Mouse (Mus musculus) lung, embryonic 16.5 days (tissue): Measurements from ENCODE around the gene Ipo9. TPM values are rescaled to one million over a fixed set of nuclear protein-coding genes. Genes with fewer than 3 reads are reported as not detected.

Experiments
- ATAC-seq: fragments of 200-750 bp; cut with Nextera tagmentation; 2 replicates; pipeline ENCODE4 v1.8.0; 2017; ENCODE audit warnings: low read depth, mild to moderate bottlenecking, moderate library complexity
- H3K27ac ChIP-seq: fragments of 300-500 bp; sonication (generic); 2 replicates; pipeline ENCODE4 v1.5.1; 2014; ENCODE audit warnings: mild to moderate bottlenecking, control low read depth, low read length
- H3K27me3 ChIP-seq: fragments of 300-500 bp; sonication (generic); 2 replicates; pipeline ENCODE4 v1.6.1; 2014; ENCODE audit warnings: low read depth, low read length, mixed read lengths; ENCODE audit not compliant: control insufficient read depth, insufficient read depth
- H3K36me3 ChIP-seq: fragments of 300-500 bp; sonication (generic); 2 replicates; pipeline ENCODE4 v1.6.1; 2014; ENCODE audit warnings: low read length; ENCODE audit not compliant: control insufficient read depth, insufficient read depth
- H3K4me1 ChIP-seq: fragments of 300-500 bp; sonication (generic); replicated peaks from 2 replicates; pipeline ENCODE4 v1.6.1; 2014; ENCODE audit warnings: low read length, mixed read lengths; ENCODE audit not compliant: control insufficient read depth, insufficient read depth
- H3K4me2 ChIP-seq: fragments of 300-500 bp; sonication (generic); 2 replicates; pipeline ENCODE4 v1.6.1; 2014; ENCODE audit warnings: low read depth, low read length, control low read depth
- H3K4me3 ChIP-seq: fragments of 300-500 bp; sonication (generic); 2 replicates; pipeline ENCODE4 v1.5.1; 2014; ENCODE audit warnings: mild to moderate bottlenecking, low read length, control low read depth
- H3K9ac ChIP-seq: fragments of 300-500 bp; sonication (generic); 2 replicates; pipeline ENCODE4 v1.6.1; 2014; ENCODE audit warnings: low read length, control low read depth
- H3K9me3 ChIP-seq: fragments of 300-500 bp; sonication (generic); 2 replicates; pipeline ENCODE4 v1.6.1; 2016; ENCODE audit warnings: low read length; ENCODE audit not compliant: control insufficient read depth
- WGBS: fragments of 180-500 bp; shearing (Covaris S2); extraction: QIAGEN DNeasy Blood & Tissue Kit; methylation state at CpG from one replicate; pipeline ENCODE4 v1.1.7; 2014; 5-methylcytosine and 5-hydroxymethylcytosine counted together
- polyA plus RNA-seq: library from polyadenylated mRNA; unstranded; fragments of >200 nt; fragmentation: Nextera tagmentation; extraction: Ambion mirVana; gene quantifications from 2 replicates; pipeline ENCODE4 v1.2.1, GENCODE M21; 2015

The Ipo9 gene
- polyA plus RNA-seq, 1 experiment from 2014 or later: 109 TPM

DNA sequence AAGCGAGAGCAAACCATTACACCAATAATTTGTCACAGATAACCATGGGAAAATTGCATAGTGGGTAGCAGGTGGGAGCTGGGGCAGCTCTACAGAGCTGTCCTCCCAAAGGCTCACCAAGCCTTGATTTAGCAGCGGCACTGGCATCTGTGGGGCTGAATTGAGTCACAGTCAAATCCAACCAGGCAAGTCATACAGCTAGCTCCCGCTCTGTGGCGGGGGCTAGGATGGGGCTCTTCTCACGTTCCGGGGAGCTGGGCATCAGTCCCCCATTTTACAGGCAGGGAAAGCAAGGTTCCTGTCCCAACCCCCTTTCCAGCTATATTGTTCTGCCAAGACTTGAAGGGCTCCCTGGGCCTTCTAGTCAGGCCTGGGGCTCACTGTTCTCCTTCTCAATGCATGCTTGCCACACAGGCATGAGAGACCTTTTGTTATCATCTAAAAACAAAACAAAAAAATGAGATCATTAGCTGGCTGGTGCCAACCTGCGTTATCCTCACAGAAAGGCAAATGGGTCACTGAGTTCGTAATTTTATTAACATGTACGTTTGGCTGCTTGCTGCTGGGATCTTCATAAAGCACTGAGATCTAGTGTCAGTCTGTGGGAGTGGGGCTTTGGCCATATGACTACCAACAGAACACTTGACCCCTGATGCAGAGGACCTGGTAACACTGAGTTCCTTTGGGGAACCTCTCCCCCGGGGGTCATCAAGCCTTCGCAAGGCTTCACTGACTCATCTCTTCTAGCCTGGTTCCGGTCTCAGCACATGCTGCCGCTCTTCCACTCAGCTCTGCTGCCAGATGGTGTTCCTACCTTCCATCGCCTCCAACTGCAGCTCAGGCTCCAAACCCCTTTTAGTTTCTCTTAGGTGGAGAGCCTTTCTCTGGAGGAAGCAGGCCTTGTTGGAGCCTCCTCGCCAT lies 50.0 kb downstream of the Ipo9 start:
- peaks cover 18% of the 10 kb centered on the region for H3K36me3 ChIP-seq
- H3K4me1 ChIP-seq: peaks cover under 1% of the 10 kb centered on the region
- H3K4me2 ChIP-seq: no peak overlapping the region
- H3K4me3 ChIP-seq: no peak overlapping the region
- H3K9ac ChIP-seq: no peak overlapping the region
- H3K27me3 ChIP-seq: no peaks in the 10 kb centered on the region
- H3K9me3 ChIP-seq: no peaks in the 10 kb centered on the region
- no peak for ATAC-seq
- H3K27ac ChIP-seq: no peak overlapping the region
- 72% methylated on average over 15 of the region's 15 CpGs for WGBS

DNA sequence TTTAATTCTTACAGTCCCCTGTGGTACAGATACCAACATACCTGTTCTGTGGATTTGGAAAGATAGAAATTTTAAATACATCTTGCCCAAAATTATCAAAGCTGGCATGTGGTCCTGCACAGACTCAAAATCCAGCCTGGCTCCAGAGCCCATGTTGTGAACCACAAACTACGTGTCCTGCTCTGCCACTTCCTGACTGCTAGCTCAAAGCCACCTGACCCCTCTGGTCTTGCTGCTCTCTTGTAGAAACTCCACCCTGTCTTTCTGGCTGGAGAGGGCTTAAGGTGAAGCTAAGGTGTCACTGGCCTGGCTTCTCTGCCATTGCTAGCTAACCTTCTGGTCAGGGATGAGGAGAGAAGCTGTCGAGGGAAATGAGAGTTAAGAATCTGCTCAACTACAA lies 51.3 kb downstream of the Ipo9 start:
- no peak for ATAC-seq
- no peak overlapping the region for H3K9ac ChIP-seq
- H3K36me3 ChIP-seq: peaks cover 8% of the 10 kb centered on the region
- H3K4me1 ChIP-seq: peaks cover 6% of the 10 kb centered on the region
- no peak overlapping the region for H3K4me2 ChIP-seq
- 39% methylated on average over 2 of the region's 2 CpGs for WGBS
- H3K9me3 ChIP-seq: no peaks in the 10 kb centered on the region
- no peak overlapping the region for H3K4me3 ChIP-seq
- no peak overlapping the region for H3K27ac ChIP-seq
- no peaks in the 10 kb centered on the region for H3K27me3 ChIP-seq

DNA sequence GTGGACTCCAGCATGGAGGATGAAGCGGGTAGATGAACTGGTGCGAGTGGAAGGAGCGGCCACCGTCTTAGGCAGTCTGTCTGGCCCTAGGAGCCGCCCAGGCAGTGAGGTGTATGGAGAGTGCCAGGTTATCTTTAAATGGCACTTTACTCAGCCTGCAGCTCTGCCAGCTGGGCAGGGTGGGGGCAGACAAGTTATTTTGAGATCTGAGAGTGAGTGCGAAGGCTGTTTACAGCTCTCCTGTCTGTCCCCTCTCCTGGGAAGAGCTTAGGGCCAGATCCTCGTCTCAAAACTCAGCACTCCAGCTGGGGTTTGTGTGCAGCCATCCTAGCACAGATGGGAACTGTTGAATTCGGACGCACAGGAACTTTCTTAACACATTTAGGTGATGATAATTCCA lies 51.7 kb downstream of the Ipo9 start:
- ATAC-seq: no peak
- peaks cover 9% of the 10 kb centered on the region for H3K4me1 ChIP-seq
- no peak overlapping the region for H3K4me2 ChIP-seq
- no peaks in the 10 kb centered on the region for H3K9me3 ChIP-seq
- WGBS: 45% methylated on average over 9 of the region's 9 CpGs
- no peak overlapping the region for H3K27ac ChIP-seq
- H3K27me3 ChIP-seq: no peaks in the 10 kb centered on the region
- peaks cover 4% of the 10 kb centered on the region for H3K36me3 ChIP-seq
- no peak overlapping the region for H3K4me3 ChIP-seq
- no peak overlapping the region for H3K9ac ChIP-seq

DNA sequence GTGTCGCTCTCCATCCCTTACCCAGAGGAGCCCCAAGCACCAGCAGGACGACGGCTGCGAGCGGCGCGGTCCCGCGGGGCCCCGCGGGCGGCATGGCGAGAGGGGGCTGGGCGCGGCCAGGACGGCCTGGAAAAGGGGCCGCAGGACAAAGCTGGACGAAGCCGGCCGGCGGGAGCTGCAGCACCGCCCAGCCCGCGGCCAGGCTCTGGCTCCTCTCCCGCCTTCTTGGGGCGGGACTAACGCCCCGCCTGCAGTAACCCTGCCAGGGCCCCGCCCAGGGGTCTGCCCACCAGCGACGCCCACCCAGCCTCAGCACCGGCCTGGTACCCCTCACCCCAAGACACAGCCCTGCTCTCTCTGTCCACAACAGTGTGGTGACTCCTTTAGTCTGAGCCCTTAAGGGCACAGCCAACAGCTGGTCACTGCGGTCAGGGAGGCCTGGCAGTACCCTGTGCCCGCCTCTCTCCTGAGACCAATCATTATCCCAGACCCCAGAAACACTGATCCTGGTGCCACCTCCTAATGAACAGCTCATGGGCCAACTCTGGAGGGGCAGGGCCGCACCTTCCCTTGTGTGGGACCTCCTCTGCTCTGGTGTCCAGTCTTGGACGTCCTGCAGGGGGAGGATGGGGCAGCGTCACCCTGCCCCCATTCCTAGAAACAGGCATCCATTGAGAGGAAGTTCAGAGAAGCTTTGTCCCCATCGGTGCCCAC lies 55.3 kb downstream of the Ipo9 start, which contains the start of gene Shisa4:
Shisa4 (minus strand) TSS at position 370 of the 714 bp plus-strand sequence.
- 1% methylated on average over 38 of the region's 38 CpGs for WGBS
- no peaks in the 10 kb centered on the region for H3K9me3 ChIP-seq
- H3K4me2 ChIP-seq: peak within 1 kb of the TSS; percentile 98
- peak within 1 kb of the TSS; percentile 77 for H3K9ac ChIP-seq
- ATAC-seq: peak; percentile 94
- peaks cover 9% of the 10 kb centered on the region for H3K4me1 ChIP-seq
- H3K27me3 ChIP-seq: no peaks in the 10 kb centered on the region
- H3K36me3 ChIP-seq: no peaks in the 10 kb centered on the region
- H3K27ac ChIP-seq: peak within 1 kb of the TSS; percentile 48; the same call in 1 of the 2 replicates
- H3K4me3 ChIP-seq: peak within 1 kb of the TSS; percentile 73

DNA sequence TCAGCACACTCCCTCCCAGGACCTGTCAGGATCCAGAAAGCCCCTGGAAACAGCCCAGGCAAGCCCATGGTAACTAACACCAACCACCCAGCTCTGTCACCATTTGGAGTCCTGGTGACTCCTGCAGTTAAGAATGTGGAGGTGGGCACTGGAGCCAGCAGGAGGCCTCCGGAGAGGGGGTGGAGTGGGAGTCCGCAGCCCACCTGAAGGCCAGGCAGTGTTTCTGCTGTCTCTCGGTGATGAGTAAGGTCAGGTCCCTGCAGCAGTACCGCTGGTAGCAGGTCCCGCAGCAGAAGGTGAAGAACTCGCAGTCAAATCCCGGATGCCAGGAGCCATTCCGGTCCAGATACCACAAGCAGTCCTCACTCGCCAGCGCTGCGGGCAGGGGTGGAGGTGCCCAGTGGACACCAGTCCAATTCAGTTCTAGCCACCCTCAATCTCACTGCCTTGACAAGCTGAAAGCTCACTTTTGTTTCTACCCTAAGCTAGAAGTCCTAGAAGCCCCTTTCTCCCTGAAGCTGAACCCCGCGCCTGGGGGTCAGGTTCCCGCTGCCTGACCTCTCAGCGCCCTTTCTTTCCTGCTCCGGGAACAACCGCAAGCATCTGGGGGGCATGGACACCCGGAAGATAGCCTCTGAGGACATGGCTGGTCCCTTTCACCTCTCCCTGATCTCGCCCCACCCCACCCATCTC lies 56.0 kb downstream of the Ipo9 start:
- no peaks in the 10 kb centered on the region for H3K27me3 ChIP-seq
- no peaks in the 10 kb centered on the region for H3K9me3 ChIP-seq
- H3K4me2 ChIP-seq: peak overlapping the region; percentile 98
- peaks cover 9% of the 10 kb centered on the region for H3K4me1 ChIP-seq
- 3% methylated on average over 19 of the region's 19 CpGs for WGBS
- H3K27ac ChIP-seq: no peak overlapping the region
- H3K36me3 ChIP-seq: no peaks in the 10 kb centered on the region
- peak overlapping the region; percentile 77 for H3K9ac ChIP-seq
- peak overlapping the region; percentile 73 for H3K4me3 ChIP-seq
- peak; percentile 20; the same call in 1 of the 2 replicates for ATAC-seq

DNA sequence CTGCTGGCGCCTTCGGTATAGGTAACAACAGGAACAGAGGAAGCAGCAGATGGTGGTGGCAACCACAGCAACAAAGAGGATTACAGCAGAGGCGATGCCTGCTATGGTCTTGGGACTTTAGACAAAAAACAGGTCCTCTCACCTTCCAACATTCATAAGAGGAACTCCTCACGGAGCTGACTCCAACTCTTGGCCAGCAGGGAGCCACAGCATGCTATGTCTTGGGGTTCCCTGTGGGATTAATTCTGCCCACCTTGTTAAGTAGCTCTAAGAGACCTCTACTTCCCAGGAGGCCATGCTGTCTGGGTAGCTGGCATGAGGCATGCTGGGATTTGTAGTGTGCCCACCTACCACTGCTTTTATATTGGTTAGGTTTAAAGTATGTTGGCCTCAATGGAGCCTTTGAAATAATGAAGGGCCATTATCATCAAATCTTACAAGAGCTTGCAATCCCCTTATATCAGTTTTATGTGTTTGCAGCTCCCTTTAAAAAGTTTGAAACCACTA lies 57.1 kb downstream of the Ipo9 start:
- WGBS: 75% methylated on average over 4 of the region's 4 CpGs

DNA sequence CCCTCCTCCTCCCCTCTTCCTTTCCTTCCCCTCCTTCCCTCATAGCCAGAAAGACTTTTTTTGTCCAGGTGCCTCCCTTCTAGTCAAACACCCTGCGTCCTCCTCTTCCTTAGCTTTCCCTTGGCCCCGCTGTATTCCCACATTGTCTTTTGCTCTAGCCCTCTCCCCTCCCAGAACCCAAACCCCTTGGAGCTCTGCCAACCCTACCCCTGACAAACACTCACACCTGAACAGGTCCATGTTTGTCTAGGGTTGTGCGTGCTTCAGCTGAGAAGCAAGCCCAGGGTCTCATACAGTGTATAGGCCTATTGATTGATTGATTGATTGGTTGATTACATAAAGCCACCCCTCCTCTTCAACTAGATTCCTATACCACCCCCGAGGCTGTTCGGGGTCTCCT lies 60.9 kb downstream of the Ipo9 start:
- no peak overlapping the region for H3K27ac ChIP-seq
- no peak overlapping the region for H3K4me3 ChIP-seq
- H3K4me2 ChIP-seq: no peak overlapping the region
- H3K9me3 ChIP-seq: no peaks in the 10 kb centered on the region
- WGBS: 60% methylated on average over 5 of the region's 5 CpGs
- H3K9ac ChIP-seq: no peak overlapping the region
- no peaks in the 10 kb centered on the region for H3K27me3 ChIP-seq
- no peaks in the 10 kb centered on the region for H3K36me3 ChIP-seq
- peaks cover 8% of the 10 kb centered on the region for H3K4me1 ChIP-seq
- ATAC-seq: no peak; the same call in 1 of the 2 replicates

More for the DNA sequence above, 57.1 kb downstream of the Ipo9 start:
- Histone ChIP-seq H3K9me3 (no peaks in the 10 kb centered on the region), H3K36me3 (no peaks in the 10 kb centered on the region), H3K9ac (no peak overlapping the region), H3K4me3 (no peak overlapping the region), H3K27me3 (no peaks in the 10 kb centered on the region), H3K4me1 (peaks cover 12% of the 10 kb centered on the region), H3K27ac (no peak overlapping the region), H3K4me2 (no peak overlapping the region)
- no peak for ATAC-seq

DNA sequence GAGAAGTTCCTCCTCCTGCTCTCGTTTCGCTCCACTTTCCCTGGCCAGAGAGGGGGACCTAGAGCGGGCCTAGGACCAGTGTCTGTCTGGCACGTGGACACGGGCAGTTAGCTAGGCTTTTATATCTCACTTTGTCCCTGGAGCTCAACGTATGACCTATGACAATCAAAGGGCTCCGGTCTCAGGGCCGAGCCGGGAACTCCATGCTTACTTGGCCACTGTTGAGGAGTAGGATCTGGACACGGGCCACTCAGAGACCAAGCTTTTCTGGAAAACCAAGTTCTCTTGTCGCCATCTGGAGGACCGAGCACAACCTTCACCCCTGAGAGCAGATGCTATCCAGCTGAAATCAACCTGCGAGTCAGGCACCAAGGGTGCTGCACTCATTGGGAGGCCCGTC lies 61.3 kb downstream of the Ipo9 start:
- peaks cover 5% of the 10 kb centered on the region for H3K4me1 ChIP-seq
- H3K9ac ChIP-seq: peak overlapping the region; percentile 67; the same call in 1 of the 2 replicates
- H3K4me3 ChIP-seq: peak overlapping the region; percentile 49
- peak overlapping the region; percentile 81 for H3K4me2 ChIP-seq
- H3K27ac ChIP-seq: no peak overlapping the region
- no peaks in the 10 kb centered on the region for H3K36me3 ChIP-seq
- 7% methylated on average over 14 of the region's 14 CpGs for WGBS
- ATAC-seq: peak; percentile 68
- H3K27me3 ChIP-seq: no peaks in the 10 kb centered on the region
- no peaks in the 10 kb centered on the region for H3K9me3 ChIP-seq
